Mouse (Mus musculus): ENCODE measurements around the gene Btbd35f13. TPM values are rescaled to one million over a fixed set of nuclear protein-coding genes. Genes with fewer than 3 reads are reported as not detected.
"Not testable (repeated sequence)": the region's sequence is repeated elsewhere in the genome, so short reads cannot be mapped to it uniquely, and the experiment has no call there.

Gene Btbd35f13
- polyA plus RNA-seq (2014; fragmentation: Nextera tagmentation; extraction: Ambion mirVana), result not detected in 2 replicates

GRCm38 (mm10) chrX:33656872-33657271, at the start of gene Btbd35f13:
Gene Btbd35f13, plus strand, starts transcription at chrX:33657172.
- H3K4me2 ChIP-seq; ATAC-seq (replicated peaks; ENCODE audit: low FRiP score); H3K9me3 ChIP-seq (ENCODE audit: control insufficient read depth, low read length); H3K9ac ChIP-seq (ENCODE audit: low read depth, low read length); H3K27ac ChIP-seq (ENCODE audit: low read depth, low read length); H3K4me1 ChIP-seq (replicated peaks; ENCODE audit: control insufficient read depth, insufficient read depth, low read length); H3K4me3 ChIP-seq (ENCODE audit: low read depth, low read length); H3K36me3 ChIP-seq (ENCODE audit: control insufficient read depth, insufficient read depth, low read length); DNase-seq (ENCODE audit: low spot score); H3K27me3 ChIP-seq (replicated peaks; ENCODE audit: control insufficient read depth, insufficient read depth, low read length): not testable (repeated sequence)
- 72% methylated on average over 2 of the region's 3 CpGs for WGBS

- not testable (repeated sequence) for H3K9me3 ChIP-seq (ENCODE audit: control insufficient read depth, low read length); DNase-seq (ENCODE audit: low spot score); H3K36me3 ChIP-seq (ENCODE audit: control insufficient read depth, insufficient read depth, low read length); H3K27ac ChIP-seq (ENCODE audit: low read depth, low read length); H3K4me3 ChIP-seq (ENCODE audit: low read depth, low read length); H3K27me3 ChIP-seq (replicated peaks; ENCODE audit: control insufficient read depth, insufficient read depth, low read length); H3K4me2 ChIP-seq; H3K9ac ChIP-seq (ENCODE audit: low read depth, low read length); H3K4me1 ChIP-seq (replicated peaks; ENCODE audit: control insufficient read depth, insufficient read depth, low read length); ATAC-seq (replicated peaks; ENCODE audit: low FRiP score)
- no CpG with 5 or more reads among the region's 3 CpGs for WGBS
Observed at GRCm38 (mm10) chrX:33702249-33702648, 45.3 kb downstream of the Btbd35f13 start, which contains the start of gene Btbd35f14. Gene Btbd35f14, minus strand, starts transcription at chrX:33702349.

Other genes with a start within 250 kb of the Btbd35f13 start
- not detected in 2 replicates for gene Btbd35f15, start 79.9 kb upstream of the Btbd35f13 start, polyA plus RNA-seq (2014; fragmentation: Nextera tagmentation; extraction: Ambion mirVana)
- not detected in 2 replicates for gene Btbd35f14, start 45.2 kb downstream of the Btbd35f13 start, polyA plus RNA-seq (2014; fragmentation: Nextera tagmentation; extraction: Ambion mirVana)

Data from liver, embryonic 11.5 days (tissue).